Mouse (Mus musculus): ENCODE measurements at regions not wholly inside any gene's neighbourhood (a gene's known extent, or its start where the extent isn't known, plus 50 kb on each side); places are given as distances from the start of the nearest gene placed in this dataset.
A peak's percentile ranks its signal among the peaks of the same experiment; 100 is the strongest.
"Not testable (repeated sequence)": the region's sequence is repeated elsewhere in the genome, so short reads cannot be mapped to it uniquely, and the experiment has no call there.

DNA sequence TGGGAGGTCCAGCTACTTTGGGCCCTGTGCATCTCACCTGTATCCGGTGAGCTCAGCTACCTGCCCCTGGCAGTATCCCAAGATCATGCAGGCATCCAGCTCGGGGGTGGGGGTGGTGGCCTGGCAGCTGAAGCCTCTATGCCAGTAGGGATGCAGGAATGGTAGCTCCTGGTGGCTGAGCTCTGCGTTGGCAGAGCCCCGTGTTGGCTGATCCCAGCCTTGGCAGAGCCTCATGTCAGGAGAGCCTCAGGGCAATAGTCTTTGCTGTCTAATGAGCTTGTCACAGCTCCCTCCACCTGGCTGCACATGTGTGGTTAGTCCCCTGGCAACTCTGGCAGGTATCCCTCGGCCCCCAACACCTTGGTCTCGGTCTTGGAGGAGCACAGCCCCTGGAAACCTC is 153.6 kb downstream of the Kif26a start:
- Histone ChIP-seq H3K27me3 (ENCODE audit: control insufficient read depth, insufficient read depth, low read length) (no peaks in the 10 kb centered on the region), H3K79me2 (ENCODE audit: control insufficient read depth, insufficient read depth, low read length) (no peaks in the 10 kb centered on the region), H3K4me3 (ENCODE audit: insufficient read depth, low read depth, low read length) (no peak overlapping the region), H3K27ac (replicated peaks; ENCODE audit: insufficient read depth, low read depth, low read length) (no peak overlapping the region), H3K36me3 (ENCODE audit: control insufficient read depth, insufficient read depth, low read length) (no peaks in the 10 kb centered on the region), H3K4me1 (ENCODE audit: control insufficient read depth, insufficient read depth, low read length) (no peaks in the 10 kb centered on the region), H3K9ac (ENCODE audit: low read depth, low read length) (no peak overlapping the region)
- DNase-seq (ENCODE audit: extremely low read depth, low read depth, low spot score) = no peak
- TF ChIP-seq POLR2A (IDR thresholded peaks at IDR 0.05; ENCODE audit: extremely low read depth, insufficient read depth, low read length) (no peak), CTCF (IDR thresholded peaks at IDR 0.05; ENCODE audit: low read depth, low read length) (no peak)
- 69% methylated on average over 6 of the region's 6 CpGs for WGBS

DNA sequence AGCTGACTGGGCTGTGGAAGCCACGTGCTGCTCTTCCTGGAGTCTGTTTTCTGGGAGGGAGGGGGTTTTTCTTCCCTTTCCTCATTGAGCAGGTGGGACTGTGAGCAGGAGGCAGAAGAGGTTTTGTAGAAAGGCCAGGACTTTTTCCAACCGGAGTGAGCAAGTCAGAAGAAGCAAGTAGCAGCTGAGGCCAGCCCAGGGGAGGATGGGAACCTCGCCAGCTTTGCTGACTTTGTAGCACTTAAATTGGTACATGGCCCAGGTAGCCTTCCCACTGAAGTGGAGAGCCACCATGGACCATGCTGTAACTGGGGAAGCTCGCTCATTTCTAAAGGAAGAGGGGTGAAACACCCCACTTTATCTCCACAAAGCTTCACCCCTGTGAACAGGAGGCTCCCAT is 154.1 kb downstream of the Kif26a start:
- DNase-seq (ENCODE audit: extremely low read depth, low read depth, low spot score) = no peak
- TF ChIP-seq CTCF (IDR thresholded peaks at IDR 0.05; ENCODE audit: low read depth, low read length) = no peak
- no peak for TF ChIP-seq POLR2A (IDR thresholded peaks at IDR 0.05; ENCODE audit: extremely low read depth, insufficient read depth, low read length)
- WGBS = 73% methylated on average over 4 of the region's 4 CpGs
- no peaks in the 10 kb centered on the region for H3K27me3 ChIP-seq (ENCODE audit: control insufficient read depth, insufficient read depth, low read length)
- no peak overlapping the region for H3K4me3 ChIP-seq (ENCODE audit: insufficient read depth, low read depth, low read length)
- H3K9ac ChIP-seq (ENCODE audit: low read depth, low read length) = no peak overlapping the region
- H3K4me1 ChIP-seq (ENCODE audit: control insufficient read depth, insufficient read depth, low read length) = no peaks in the 10 kb centered on the region
- no peaks in the 10 kb centered on the region for H3K79me2 ChIP-seq (ENCODE audit: control insufficient read depth, insufficient read depth, low read length)
- no peaks in the 10 kb centered on the region for H3K36me3 ChIP-seq (ENCODE audit: control insufficient read depth, insufficient read depth, low read length)
- H3K27ac ChIP-seq (replicated peaks; ENCODE audit: insufficient read depth, low read depth, low read length) = no peak overlapping the region

DNA sequence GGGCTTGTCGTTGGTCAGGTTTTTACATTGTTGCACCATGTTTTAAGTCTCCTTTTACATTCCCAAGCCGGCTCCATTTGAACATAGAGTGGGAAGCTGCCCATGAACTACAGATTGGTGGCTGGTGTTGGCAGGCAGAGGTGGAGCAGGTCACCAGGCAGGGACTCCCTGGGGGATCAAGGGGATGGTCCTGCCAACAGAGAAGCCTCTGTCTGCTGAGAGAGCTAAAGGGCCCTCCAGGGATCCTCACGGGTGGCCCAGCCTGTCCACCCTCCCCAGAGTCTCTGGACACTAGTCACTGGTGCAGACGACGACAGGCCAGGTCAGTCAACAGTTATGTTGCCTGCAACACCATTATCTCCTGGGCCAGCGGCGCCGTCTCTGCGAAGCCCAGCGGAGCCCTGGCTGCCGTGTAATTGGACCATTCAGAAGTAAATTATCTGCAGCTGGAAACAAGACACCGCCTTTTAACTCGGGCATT is 155.4 kb downstream of the Kif26a start:
- H3K79me2 ChIP-seq (ENCODE audit: control insufficient read depth, insufficient read depth, low read length) = no peaks in the 10 kb centered on the region
- H3K4me1 ChIP-seq (ENCODE audit: control insufficient read depth, insufficient read depth, low read length) = no peaks in the 10 kb centered on the region
- H3K9ac ChIP-seq (ENCODE audit: low read depth, low read length) = no peak overlapping the region
- no peaks in the 10 kb centered on the region for H3K36me3 ChIP-seq (ENCODE audit: control insufficient read depth, insufficient read depth, low read length)
- no peaks in the 10 kb centered on the region for H3K27me3 ChIP-seq (ENCODE audit: control insufficient read depth, insufficient read depth, low read length)
- H3K27ac ChIP-seq (replicated peaks; ENCODE audit: insufficient read depth, low read depth, low read length) = no peak overlapping the region
- 50% methylated on average over 13 of the region's 13 CpGs for WGBS
- TF ChIP-seq CTCF (IDR thresholded peaks at IDR 0.05; ENCODE audit: low read depth, low read length) = no peak
- no peak for TF ChIP-seq POLR2A (IDR thresholded peaks at IDR 0.05; ENCODE audit: extremely low read depth, insufficient read depth, low read length)
- DNase-seq (ENCODE audit: extremely low read depth, low read depth, low spot score) = no peak
- H3K4me3 ChIP-seq (ENCODE audit: insufficient read depth, low read depth, low read length) = no peak overlapping the region

DNA sequence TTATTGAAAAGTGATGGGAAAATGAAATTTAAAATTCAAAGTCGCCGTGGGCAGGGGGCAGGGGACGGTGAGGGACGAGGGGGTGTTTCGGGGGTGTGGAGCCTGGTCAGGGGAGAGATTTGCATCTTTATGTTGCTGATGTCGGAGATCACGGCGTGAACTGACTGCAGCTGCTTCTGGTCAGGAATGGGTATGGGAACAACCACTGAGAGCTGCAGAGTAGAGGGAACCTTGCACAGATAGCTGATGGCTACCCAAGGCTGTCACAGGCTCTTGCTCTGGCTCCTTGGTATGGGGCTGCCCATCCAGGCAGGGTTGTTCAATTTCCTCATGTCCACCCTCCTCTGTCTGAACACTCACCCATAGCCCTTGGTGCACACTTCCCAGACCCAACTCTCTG is 155.9 kb downstream of the Kif26a start:
- Histone ChIP-seq H3K27me3 (ENCODE audit: control insufficient read depth, insufficient read depth, low read length) (no peaks in the 10 kb centered on the region), H3K4me3 (ENCODE audit: insufficient read depth, low read depth, low read length) (no peak overlapping the region), H3K27ac (replicated peaks; ENCODE audit: insufficient read depth, low read depth, low read length) (no peak overlapping the region), H3K79me2 (ENCODE audit: control insufficient read depth, insufficient read depth, low read length) (no peaks in the 10 kb centered on the region), H3K36me3 (ENCODE audit: control insufficient read depth, insufficient read depth, low read length) (no peaks in the 10 kb centered on the region), H3K9ac (ENCODE audit: low read depth, low read length) (no peak overlapping the region), H3K4me1 (ENCODE audit: control insufficient read depth, insufficient read depth, low read length) (no peaks in the 10 kb centered on the region)
- WGBS = 68% methylated on average over 8 of the region's 8 CpGs
- DNase-seq (ENCODE audit: extremely low read depth, low read depth, low spot score) = no peak
- TF ChIP-seq POLR2A (IDR thresholded peaks at IDR 0.05; ENCODE audit: extremely low read depth, insufficient read depth, low read length) = no peak
- no peak for TF ChIP-seq CTCF (IDR thresholded peaks at IDR 0.05; ENCODE audit: low read depth, low read length)

DNA sequence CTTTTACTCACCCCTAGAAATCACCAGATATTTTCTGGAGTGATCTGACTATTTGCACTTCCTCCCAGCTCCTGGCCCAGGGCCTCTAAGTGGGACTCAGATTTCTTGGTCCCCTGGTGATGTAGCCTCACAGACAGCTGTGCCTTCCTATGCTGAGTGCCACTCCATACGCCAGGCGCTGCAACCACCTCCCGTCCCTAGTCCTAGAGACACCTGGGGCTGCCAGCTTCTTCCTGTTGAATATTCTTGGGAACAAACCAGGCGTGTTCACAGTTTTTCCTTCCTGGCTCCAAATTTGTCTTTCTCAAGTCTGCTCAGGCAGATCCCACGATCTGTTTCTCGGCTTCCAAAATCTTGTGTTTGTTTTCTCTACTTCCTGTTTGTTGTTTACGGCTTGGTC is 160.2 kb downstream of the Kif26a start:
- Histone ChIP-seq H3K4me1 (ENCODE audit: control insufficient read depth, insufficient read depth, low read length) (no peaks in the 10 kb centered on the region), H3K36me3 (ENCODE audit: control insufficient read depth, insufficient read depth, low read length) (no peaks in the 10 kb centered on the region), H3K4me3 (ENCODE audit: insufficient read depth, low read depth, low read length) (no peak overlapping the region), H3K27ac (replicated peaks; ENCODE audit: insufficient read depth, low read depth, low read length) (no peak overlapping the region), H3K79me2 (ENCODE audit: control insufficient read depth, insufficient read depth, low read length) (no peaks in the 10 kb centered on the region), H3K9ac (ENCODE audit: low read depth, low read length) (no peak overlapping the region), H3K27me3 (ENCODE audit: control insufficient read depth, insufficient read depth, low read length) (no peaks in the 10 kb centered on the region)
- DNase-seq (ENCODE audit: extremely low read depth, low read depth, low spot score) = no peak
- TF ChIP-seq POLR2A (IDR thresholded peaks at IDR 0.05; ENCODE audit: extremely low read depth, insufficient read depth, low read length) = no peak
- no peak for TF ChIP-seq CTCF (IDR thresholded peaks at IDR 0.05; ENCODE audit: low read depth, low read length)
- 59% methylated on average over 7 of the region's 7 CpGs for WGBS

DNA sequence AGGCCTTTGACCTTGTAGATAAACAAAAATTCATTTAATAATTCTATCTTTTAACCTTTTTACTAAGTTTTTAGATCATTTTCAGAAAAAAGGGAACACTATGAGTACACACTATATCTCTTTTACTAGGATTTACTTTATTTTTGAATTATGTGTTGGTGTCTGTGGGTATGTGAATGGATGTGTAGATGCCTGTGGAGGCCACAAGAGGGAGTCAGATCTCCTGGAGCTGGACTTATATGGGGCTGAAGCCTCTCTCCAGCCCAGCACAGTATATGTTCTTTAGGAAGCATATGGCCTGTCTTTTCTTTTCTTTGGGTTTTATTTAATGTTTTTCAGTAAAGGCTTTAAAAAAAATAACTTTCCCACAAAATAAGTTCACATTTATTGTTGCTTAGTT is 162.0 kb downstream of the Kif26a start:
- no peak for TF ChIP-seq POLR2A (IDR thresholded peaks at IDR 0.05; ENCODE audit: extremely low read depth, insufficient read depth, low read length)
- peak; percentile 41; the same call in 1 of the 2 replicates for TF ChIP-seq CTCF (IDR thresholded peaks at IDR 0.05; ENCODE audit: low read depth, low read length)
- no peak overlapping the region for H3K27ac ChIP-seq (replicated peaks; ENCODE audit: insufficient read depth, low read depth, low read length)
- H3K36me3 ChIP-seq (ENCODE audit: control insufficient read depth, insufficient read depth, low read length) = no peaks in the 10 kb centered on the region
- peak; percentile 25 for DNase-seq (ENCODE audit: extremely low read depth, low read depth, low spot score)
- H3K27me3 ChIP-seq (ENCODE audit: control insufficient read depth, insufficient read depth, low read length) = no peaks in the 10 kb centered on the region
- H3K79me2 ChIP-seq (ENCODE audit: control insufficient read depth, insufficient read depth, low read length) = no peaks in the 10 kb centered on the region
- H3K4me3 ChIP-seq (ENCODE audit: insufficient read depth, low read depth, low read length) = no peak overlapping the region
- H3K9ac ChIP-seq (ENCODE audit: low read depth, low read length) = no peak overlapping the region
- no peaks in the 10 kb centered on the region for H3K4me1 ChIP-seq (ENCODE audit: control insufficient read depth, insufficient read depth, low read length)

DNA sequence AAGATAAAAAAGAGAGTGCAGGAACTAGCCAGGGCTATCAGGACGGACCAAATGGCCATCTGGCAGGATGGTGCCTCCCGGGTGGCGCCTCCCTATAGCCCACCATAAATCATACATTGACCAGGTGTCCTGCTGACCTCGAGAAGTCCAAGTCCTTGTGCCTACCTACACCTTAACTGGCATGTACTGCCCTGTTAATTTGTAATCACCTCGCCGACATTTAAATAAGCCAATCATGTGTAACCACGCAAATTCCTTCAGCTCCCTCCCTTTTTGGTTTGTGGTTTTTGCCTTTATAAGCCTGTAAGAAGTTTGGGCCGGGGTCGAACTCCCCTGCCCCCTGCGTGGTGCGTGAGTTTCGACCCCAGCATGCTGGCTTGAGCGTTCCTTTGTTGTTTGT is 163.1 kb downstream of the Kif26a start:
- H3K27me3 ChIP-seq (ENCODE audit: control insufficient read depth, insufficient read depth, low read length); H3K79me2 ChIP-seq (ENCODE audit: control insufficient read depth, insufficient read depth, low read length); H3K27ac ChIP-seq (replicated peaks; ENCODE audit: insufficient read depth, low read depth, low read length); H3K4me3 ChIP-seq (ENCODE audit: insufficient read depth, low read depth, low read length); DNase-seq (ENCODE audit: extremely low read depth, low read depth, low spot score); H3K9ac ChIP-seq (ENCODE audit: low read depth, low read length); H3K36me3 ChIP-seq (ENCODE audit: control insufficient read depth, insufficient read depth, low read length); H3K4me1 ChIP-seq (ENCODE audit: control insufficient read depth, insufficient read depth, low read length): not testable (repeated sequence)
- 91% methylated on average over 13 of the region's 13 CpGs for WGBS
